ENCODE assay signal across 13 mouse cellular contexts in genomic region chr9:61673575-61674203, GRCm38 (mm10).
DNase-seq lines count a peak whose midpoint lies in the region; ATAC-seq and TF ChIP-seq lines count a peak whose summit lies in the region.
"Had no signal": no experiment of that assay in that cellular context is flagged by ENCODE, and none has a peak within 500 bp of the region (broad histone marks: within the 10 kb centered on the region; RNA-seq: fewer than 3 reads in every experiment).

No protein-coding gene starts in this region.

- no peaks in the 10 kb centered on the region for H3K9me3 ChIP-seq in hindbrain, embryonic 10.5 days
- no peaks in the 10 kb centered on the region for H3K9me3 ChIP-seq in hindbrain, embryonic 12.5 days (replicated peaks)
- no peaks in the 10 kb centered on the region for H3K9me3 ChIP-seq in kidney, postnatal 0 days (replicated peaks; ENCODE audit: low read length)
- no peaks in the 10 kb centered on the region for H3K9me3 ChIP-seq in neural tube, embryonic 11.5 days (ENCODE audit: control insufficient read depth, low read length)

- no peaks in the 10 kb centered on the region for H3K36me3 ChIP-seq in hindbrain, embryonic 10.5 days
- no peaks in the 10 kb centered on the region for H3K36me3 ChIP-seq in hindbrain, embryonic 12.5 days
- no peaks in the 10 kb centered on the region for H3K36me3 ChIP-seq in kidney, postnatal 0 days (ENCODE audit: insufficient read depth, low read length)
- H3K36me3 ChIP-seq in neural tube, embryonic 11.5 days (ENCODE audit: control insufficient read depth, insufficient read depth, low read length): no peaks in the 10 kb centered on the region

- H3K4me1 ChIP-seq in hindbrain, embryonic 10.5 days (replicated peaks): peaks cover 49% of the 10 kb centered on the region
- H3K4me1 ChIP-seq in hindbrain, embryonic 12.5 days: peaks cover 34% of the 10 kb centered on the region
- H3K4me1 ChIP-seq in kidney, postnatal 0 days (replicated peaks; ENCODE audit: insufficient read depth, low read length): 0 out of 2 replicates have a peak, but pooled peaks cover 5% of the 10 kb centered on the region
- no peaks in the 10 kb centered on the region; the same call in 1 of the 2 replicates for H3K4me1 ChIP-seq in neural tube, embryonic 11.5 days (ENCODE audit: control insufficient read depth, insufficient read depth, low read length)

- no peaks in the 10 kb centered on the region; the same call in 1 of the 2 replicates for H3K27me3 ChIP-seq in hindbrain, embryonic 10.5 days (ENCODE audit: insufficient read depth, poor library complexity, severe bottlenecking)
- peaks cover 4% of the 10 kb centered on the region; the same call in 1 of the 2 replicates for H3K27me3 ChIP-seq in hindbrain, embryonic 12.5 days
- 0 out of 2 replicates have a peak, but pooled peaks cover 4% of the 10 kb centered on the region for H3K27me3 ChIP-seq in kidney, postnatal 0 days (ENCODE audit: insufficient read depth, low read length)
- H3K27me3 ChIP-seq in neural tube, embryonic 11.5 days (ENCODE audit: control insufficient read depth, insufficient read depth, low read length): no peaks in the 10 kb centered on the region

- TF ChIP-seq CTCF in kidney, postnatal 0 days (IDR thresholded peaks at IDR 0.05; ENCODE audit: low read depth): no peak

- no peak overlapping the region for H3K4me3 ChIP-seq in hindbrain, embryonic 10.5 days
- no peak overlapping the region for H3K4me3 ChIP-seq in hindbrain, embryonic 12.5 days
- no peak overlapping the region for H3K4me3 ChIP-seq in kidney, postnatal 0 days (replicated peaks; ENCODE audit: low read depth, low read length)
- H3K4me3 ChIP-seq in neural tube, embryonic 11.5 days (ENCODE audit: low read depth, low read length): no peak overlapping the region

- no peak for ATAC-seq in hindbrain, embryonic 12.5 days (ENCODE audit: low FRiP score)
- no peak for ATAC-seq in kidney, postnatal 0 days (replicated peaks; ENCODE audit: low FRiP score, low read depth)
- ATAC-seq in neural tube, embryonic 11.5 days (ENCODE audit: insufficient read depth, low FRiP score, low TSS enrichment): no peak
- ATAC-seq: forebrain, embryonic 16.5 days had no signal

- peak overlapping the region; percentile 62; the same call in 1 of the 2 replicates for H3K27ac ChIP-seq in hindbrain, embryonic 10.5 days
- H3K27ac ChIP-seq in hindbrain, embryonic 12.5 days: no peak overlapping the region
- no peak overlapping the region for H3K27ac ChIP-seq in kidney, postnatal 0 days
- H3K27ac ChIP-seq in neural tube, embryonic 11.5 days (ENCODE audit: low read depth, low read length): no peak overlapping the region

- H3K4me2 ChIP-seq in hindbrain, embryonic 12.5 days (replicated peaks): no peak overlapping the region
- no peak overlapping the region for H3K4me2 ChIP-seq in kidney, postnatal 0 days (ENCODE audit: low read length)
- no peak overlapping the region for H3K4me2 ChIP-seq in neural tube, embryonic 11.5 days (ENCODE audit: low read depth)

- 59% methylated on average over 16 of the region's 16 CpGs for WGBS in hindbrain, embryonic 10.5 days
- 54% methylated on average over 16 of the region's 16 CpGs for WGBS in hindbrain, embryonic 12.5 days
- WGBS in kidney, postnatal 0 days: 35% methylated on average over 16 of the region's 16 CpGs
- 43% methylated on average over 16 of the region's 16 CpGs for WGBS in neural tube, embryonic 11.5 days

- no peak overlapping the region for H3K9ac ChIP-seq in hindbrain, embryonic 12.5 days
- H3K9ac ChIP-seq in kidney, postnatal 0 days (ENCODE audit: low read depth, low read length): no peak overlapping the region
- H3K9ac ChIP-seq in neural tube, embryonic 11.5 days (ENCODE audit: low read length): peak overlapping the region; percentile 4; the same call in 1 of the 2 replicates

- peak; percentile 48 for DNase-seq in hindbrain, embryonic 10.5 days (ENCODE audit: low spot score)
- DNase-seq in forelimb bud, embryonic 11.5 days (ENCODE audit: low read depth, low spot score): peak; percentile 79
- peak; percentile 56 for DNase-seq in kidney, postnatal 0 days (ENCODE audit: low spot score)
- peak; percentile 25 for DNase-seq in neural tube, embryonic 11.5 days (ENCODE audit: low spot score)
- DNase-seq in spleen, adult 12 weeks (ENCODE audit: low spot score): no peak
- DNase-seq in yolk sac, embryonic 10.5 days (ENCODE audit: low spot score): no peak
- DNase-seq in c-Kit-positive CD71-positive TER-119-positive erythroid progenitor cells, embryonic 14.5 days (ENCODE audit: low spot score): no peak
- DNase-seq: adrenal gland, postnatal 25 days; gastrocnemius, postnatal 36 days; retina, postnatal 1 day; spleen, adult 18-20 months had no signal

Comparison
In these comparisons a context has a peak if more than half of its experiments do, and no peak if none do; other contexts are left out.
1. DNase-seq: peak in hindbrain, embryonic 10.5 days (single experiment), forelimb bud, embryonic 11.5 days (single experiment), kidney, postnatal 0 days (single experiment) and neural tube, embryonic 11.5 days (single experiment); none in spleen, adult 12 weeks (single experiment), yolk sac, embryonic 10.5 days (single experiment) and c-Kit-positive CD71-positive TER-119-positive erythroid progenitor cells, embryonic 14.5 days (single experiment).